Mouse (Mus musculus) ovary, adult 10 weeks (tissue): ENCODE data around the gene Ddx54. TPM values are rescaled to one million over a fixed set of nuclear protein-coding genes. Genes with fewer than 3 reads are reported as not detected.

ENCODE experiments used
- polyA plus RNA-seq: library from polyadenylated mRNA; stranded (reverse); fragments of 350-450 nt; fragmentation: Illumina TruSeq; extraction: RNeasy Lipid Tissue Mini Kit (QIAGEN cat#74804); gene quantifications from one replicate; pipeline ENCODE4 v1.2.3, GENCODE M21; 2014

The Ddx54 gene
- 0.60 TPM for polyA plus RNA-seq

DNA sequence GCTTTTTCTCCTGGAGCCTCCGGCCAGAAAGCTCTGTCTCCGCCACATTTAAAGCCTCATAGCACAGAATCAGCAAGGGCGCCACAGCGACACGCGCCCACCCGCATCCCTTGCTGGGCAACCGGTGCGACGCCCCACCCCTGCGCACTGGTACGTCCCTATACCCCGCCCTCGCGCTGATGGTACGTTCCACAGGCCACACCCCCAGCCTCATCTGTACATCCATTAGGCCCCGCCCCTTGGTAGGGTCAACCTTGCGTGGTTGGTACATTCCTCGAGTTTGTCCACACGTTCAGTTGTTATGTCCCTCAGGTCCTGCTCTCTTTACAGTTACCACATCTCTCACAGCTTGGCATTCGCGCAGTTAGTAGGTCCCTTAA is at the start of gene Ddx54, which contains the start of gene Rita1:
Gene Ddx54 (plus strand): TSS at position 298 of the 380 bp plus-strand sequence.
Gene Rita1 (minus strand): TSS at position 148 of the 380 bp plus-strand sequence.

DNA sequence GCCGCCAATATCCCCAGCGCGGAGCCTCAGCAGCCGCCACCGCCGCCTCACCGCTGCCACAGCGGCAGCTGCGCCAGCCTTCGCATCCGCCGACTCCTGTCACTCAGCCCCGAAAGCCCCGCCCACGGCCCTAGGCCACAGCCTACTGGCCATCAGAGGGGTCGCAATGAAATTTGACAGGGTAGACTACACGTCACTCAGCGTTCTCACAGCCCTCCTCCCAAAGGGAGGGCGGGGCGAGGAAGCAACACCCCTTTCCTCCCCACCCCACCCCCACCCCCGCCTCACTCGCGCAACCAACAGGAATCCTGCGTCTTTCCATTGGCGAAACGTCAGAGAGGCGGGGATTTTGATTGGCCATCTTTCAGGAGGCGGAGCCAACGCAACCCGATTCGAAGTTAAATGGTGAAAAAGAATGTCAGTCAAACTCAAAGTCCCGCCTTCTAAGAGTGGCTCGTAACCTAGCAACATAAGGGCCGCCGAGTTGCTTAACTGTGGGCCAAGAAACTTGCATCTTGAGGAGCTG is 23.9 kb upstream of the Ddx54 start, which contains the start of the genes Tpcn1 and Iqcd:
Gene Tpcn1 (minus strand): TSS at position 105 of the 526 bp plus-strand sequence.
Gene Iqcd (plus strand): TSS at position 448 of the 526 bp plus-strand sequence.

DNA sequence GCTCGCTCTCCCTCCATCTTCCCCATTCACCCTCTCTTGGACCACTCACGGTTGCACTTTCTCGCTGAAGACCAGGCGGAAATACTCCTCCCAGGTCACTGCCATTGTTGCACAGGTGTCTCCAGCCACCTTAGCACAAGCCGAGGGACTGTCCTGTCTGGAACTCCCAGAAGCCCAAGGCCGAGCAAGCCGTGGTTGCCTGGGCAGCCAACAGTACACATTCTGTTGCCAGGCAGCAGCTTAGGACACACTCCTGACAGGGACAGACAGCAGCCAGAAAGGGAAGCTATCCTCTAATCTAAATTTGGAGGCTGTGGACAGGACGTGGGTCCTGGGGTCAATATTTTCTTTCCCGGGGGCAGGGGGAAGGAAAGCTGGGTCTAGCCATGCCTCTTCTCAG is 21.6 kb downstream of the Ddx54 start, which contains the start of gene Cfap73:
Gene Cfap73 (minus strand): TSS at position 105 of the 400 bp plus-strand sequence.

DNA sequence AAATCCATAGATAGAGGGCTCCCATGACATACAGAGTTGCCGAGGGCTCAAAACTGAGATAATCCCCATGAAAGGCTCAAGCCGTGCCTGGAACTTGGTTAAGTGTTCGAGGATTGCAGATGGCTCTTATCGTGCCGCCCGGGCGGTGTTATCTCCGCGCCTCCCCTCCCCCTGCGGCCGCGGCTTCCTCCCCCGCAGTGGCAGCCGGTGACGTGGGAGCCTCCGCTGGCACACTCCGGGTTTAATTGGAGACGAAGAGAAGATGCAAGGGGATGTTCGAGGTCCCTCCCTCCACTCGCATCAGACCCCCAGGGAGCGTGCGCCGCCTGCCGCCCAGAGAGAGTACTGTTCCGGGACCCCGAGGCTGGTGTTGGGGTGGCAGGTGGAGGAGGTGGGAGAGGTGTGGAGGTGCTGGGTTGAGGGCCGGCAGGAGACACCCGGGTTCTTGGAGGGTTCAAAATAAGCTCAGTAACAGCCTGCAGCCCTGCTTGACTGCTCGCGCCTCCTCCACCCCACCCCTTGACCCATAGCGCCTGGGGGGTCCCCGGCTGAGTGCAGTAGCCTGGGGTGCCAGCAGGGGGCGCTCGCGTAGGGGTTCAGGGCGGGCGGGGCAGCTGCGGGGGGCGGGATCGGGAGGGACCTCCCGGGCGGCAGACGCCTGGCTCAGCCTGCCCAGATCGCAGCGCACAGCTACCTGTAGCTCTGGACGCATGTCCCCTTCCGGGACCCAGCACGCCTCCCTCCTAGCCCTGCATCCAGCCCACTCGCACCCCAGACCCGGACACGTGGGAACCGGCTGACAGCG is 36.2 kb downstream of the Ddx54 start, which contains the start of gene Rasal1:
Gene Rasal1 (plus strand): TSS at position 244 of the 805 bp plus-strand sequence.

Other genes with a start within 250 kb of the Ddx54 start
- not detected for gene Lhx5, start 181.0 kb upstream of the Ddx54 start, polyA plus RNA-seq
- not detected for gene Sdsl, start 139.9 kb upstream of the Ddx54 start, polyA plus RNA-seq
- gene Sds, start 136.2 kb upstream of the Ddx54 start, polyA plus RNA-seq, result not detected
- 0.66 TPM for gene Plbd2, start 109.1 kb upstream of the Ddx54 start, polyA plus RNA-seq
- 0.43 TPM for gene Slc8b1, start 101.6 kb upstream of the Ddx54 start, polyA plus RNA-seq
- gene Tpcn1, start 24.1 kb upstream of the Ddx54 start, polyA plus RNA-seq, result 3.1 TPM
- gene Iqcd, start 23.7 kb upstream of the Ddx54 start, polyA plus RNA-seq, result not detected
- gene Rita1, start 150 bp upstream of the Ddx54 start, polyA plus RNA-seq, result not detected
- not detected for gene Cfap73, start 21.5 kb downstream of the Ddx54 start, polyA plus RNA-seq
- not detected for gene Rasal1, start 36.1 kb downstream of the Ddx54 start, polyA plus RNA-seq
- gene Dtx1, start 99.2 kb downstream of the Ddx54 start, polyA plus RNA-seq, result 0.34 TPM
- gene Oas2, start 137.1 kb downstream of the Ddx54 start, polyA plus RNA-seq, result 0.68 TPM
- 0.26 TPM for gene Oas3, start 164.9 kb downstream of the Ddx54 start, polyA plus RNA-seq
- 6.4 TPM for gene Oas1e, start 182.8 kb downstream of the Ddx54 start, polyA plus RNA-seq
- gene Oas1c, start 199.8 kb downstream of the Ddx54 start, polyA plus RNA-seq, result 6.7 TPM
- not detected for gene Oas1f, start 234.6 kb downstream of the Ddx54 start, polyA plus RNA-seq
- 9.7 TPM for gene Oas1h, start 248.7 kb downstream of the Ddx54 start, polyA plus RNA-seq